Mouse (Mus musculus): ENCODE results near the gene Zswim7. TPM values are rescaled to one million over a fixed set of nuclear protein-coding genes. Genes with fewer than 3 reads are reported as not detected.

Zswim7 gene
- polyA plus RNA-seq, 1 experiment from 2014 or later: 21.4 TPM

- Histone ChIP-seq H3K4me3 (replicated peaks) (no peak overlapping the region), H3K9me3 (replicated peaks) (no peaks in the 10 kb centered on the region), H3K4me1 (peaks cover 4% of the 10 kb centered on the region; the same call in 1 of the 2 replicates), H3K27me3 (no peaks in the 10 kb centered on the region), H3K27ac (no peak overlapping the region), H3K36me3 (no peaks in the 10 kb centered on the region), H3K9ac (no peak overlapping the region), H3K4me2 (no peak overlapping the region)
- ATAC-seq (replicated peaks; ENCODE audit: low FRiP score): no peak
- 82% methylated on average over 7 of the region's 7 CpGs for WGBS
These were observed 60.2 kb downstream of the Zswim7 start for GRCm38 (mm10) chr11:62220756-62221510.

- 67% methylated on average over 6 of the region's 6 CpGs for WGBS
- Histone ChIP-seq H3K36me3 (no peaks in the 10 kb centered on the region), H3K4me1 (peaks cover 4% of the 10 kb centered on the region; the same call in 1 of the 2 replicates), H3K9me3 (replicated peaks) (no peaks in the 10 kb centered on the region), H3K4me2 (no peak overlapping the region), H3K9ac (no peak overlapping the region), H3K4me3 (replicated peaks) (no peak overlapping the region), H3K27me3 (no peaks in the 10 kb centered on the region), H3K27ac (no peak overlapping the region)
- ATAC-seq (replicated peaks; ENCODE audit: low FRiP score): no peak
These were observed 63.4 kb downstream of the Zswim7 start for GRCm38 (mm10) chr11:62217751-62218150.

Other genes with a start within 250 kb of the Zswim7 start
- 3.3 and 4.0 TPM in 2 replicates for gene Adora2b, start 32.4 kb downstream of the Zswim7 start, polyA plus RNA-seq (2015; fragmentation: Nextera tagmentation; extraction: Ambion mirVana)
- 21.1 and 21.7 TPM in 2 replicates for gene Ttc19, start 98 bp upstream of the Zswim7 start, polyA plus RNA-seq (2015; fragmentation: Nextera tagmentation; extraction: Ambion mirVana)
- gene Pigl, start 177.1 kb upstream of the Zswim7 start, polyA plus RNA-seq (2015; fragmentation: Nextera tagmentation; extraction: Ambion mirVana): 11.9 and 12.4 TPM in 2 replicates
- 168 and 172 TPM in 2 replicates for gene Ncor1, start 177.2 kb upstream of the Zswim7 start, polyA plus RNA-seq (2015; fragmentation: Nextera tagmentation; extraction: Ambion mirVana)